Mouse (Mus musculus) hindbrain, embryonic 12.5 days (tissue): ENCODE data around the gene Sbno2. TPM values are rescaled to one million over a fixed set of nuclear protein-coding genes. Genes with fewer than 3 reads are reported as not detected.
A peak's percentile ranks its signal among the peaks of the same experiment; 100 is the strongest.
"Not testable (repeated sequence)": the region's sequence is repeated elsewhere in the genome, so short reads cannot be mapped to it uniquely, and the experiment has no call there.

Experiments
- ATAC-seq: fragments of 200-750 bp; cut with Nextera tagmentation; 2 replicates; pipeline ENCODE4 v1.8.0; 2017; ENCODE audit warnings: moderate TSS enrichment; ENCODE audit not compliant: low FRiP score
- H3K27ac ChIP-seq: fragments of 300-500 bp; sonication (generic); 2 replicates; pipeline ENCODE4 v1.5.1; 2016; ENCODE audit warnings: mild to moderate bottlenecking
- H3K27me3 ChIP-seq: fragments of 300-500 bp; sonication (generic); 2 replicates; pipeline ENCODE4 v1.6.1; 2016; ENCODE audit warnings: mild to moderate bottlenecking
- H3K36me3 ChIP-seq: fragments of 300-500 bp; sonication (generic); 2 replicates; pipeline ENCODE4 v1.6.1; 2016; ENCODE audit warnings: mild to moderate bottlenecking
- H3K4me1 ChIP-seq: fragments of 300-500 bp; sonication (generic); 2 replicates; pipeline ENCODE4 v1.6.1; 2016
- H3K4me2 ChIP-seq: fragments of 300-500 bp; sonication (generic); replicated peaks from 2 replicates; pipeline ENCODE4 v1.6.1; 2016; ENCODE audit warnings: mild to moderate bottlenecking
- H3K4me3 ChIP-seq: fragments of 300-500 bp; sonication (generic); 2 replicates; pipeline ENCODE4 v1.5.1; 2016; ENCODE audit warnings: mild to moderate bottlenecking
- H3K9ac ChIP-seq: fragments of 300-500 bp; sonication (generic); 2 replicates; pipeline ENCODE4 v1.6.1; 2016; ENCODE audit warnings: mild to moderate bottlenecking, moderate library complexity
- H3K9me3 ChIP-seq: fragments of 300-500 bp; sonication (generic); replicated peaks from 2 replicates; pipeline ENCODE4 v1.6.1; 2016; ENCODE audit warnings: mild to moderate bottlenecking
- WGBS: fragments of 180-500 bp; shearing (Covaris S2); methylation state at CpG from one replicate; pipeline ENCODE4 v1.1.7; 2016; 5-methylcytosine and 5-hydroxymethylcytosine counted together
- polyA plus RNA-seq: library from polyadenylated mRNA; unstranded; fragments of >200 nt; fragmentation: Nextera tagmentation; extraction: Ambion mirVana; gene quantifications from 2 replicates; pipeline ENCODE4 v1.2.1, GENCODE M21; 2016

The Sbno2 gene
- polyA plus RNA-seq, 1 experiment from 2014 or later, result 15.1 TPM

DNA sequence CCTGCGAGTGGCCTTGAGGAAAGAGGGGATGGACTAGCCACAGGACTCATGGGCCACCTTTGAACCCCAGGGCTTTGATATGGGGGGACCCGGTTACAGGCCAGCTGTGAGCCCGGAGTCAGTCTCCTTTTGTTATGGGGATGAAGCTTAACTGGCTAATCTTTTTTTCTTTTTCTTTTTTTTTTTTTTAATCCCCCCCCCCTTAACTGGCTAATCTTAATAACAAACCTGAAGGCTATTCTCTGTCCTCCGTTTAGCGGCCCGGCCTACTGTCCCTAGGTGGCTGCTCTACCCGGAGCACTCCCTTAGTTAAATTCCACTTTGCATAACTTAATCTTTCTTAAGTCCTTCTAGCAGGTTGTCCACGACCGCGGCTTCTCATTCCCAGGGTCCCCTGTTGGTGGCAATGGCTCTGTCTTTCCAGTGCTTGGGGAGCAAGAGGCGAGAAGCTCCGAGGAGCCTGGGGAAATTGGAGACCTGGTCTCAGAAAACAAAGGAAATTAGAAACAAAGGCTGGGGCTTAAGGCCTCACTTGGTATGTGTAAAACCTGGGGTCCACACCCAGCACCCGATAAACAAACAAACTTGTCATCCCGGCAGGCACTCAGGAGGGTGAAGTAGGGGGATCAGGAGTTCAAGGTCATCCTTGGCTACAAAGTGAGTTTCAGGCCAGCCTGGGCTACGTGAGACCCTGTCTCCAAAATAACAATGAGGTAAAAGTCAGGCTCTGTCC is 54.3 kb downstream of the Sbno2 start:
- no peak overlapping the region for H3K9ac ChIP-seq
- no peaks in the 10 kb centered on the region for H3K9me3 ChIP-seq
- peaks cover 44% of the 10 kb centered on the region for H3K4me1 ChIP-seq
- no peak overlapping the region for H3K4me3 ChIP-seq
- no peak overlapping the region for H3K27ac ChIP-seq
- WGBS, result 20% methylated on average over 15 of the region's 15 CpGs
- H3K27me3 ChIP-seq, result peaks cover 7% of the 10 kb centered on the region; the same call in 1 of the 2 replicates
- H3K4me2 ChIP-seq, result no peak overlapping the region
- no peak for ATAC-seq
- H3K36me3 ChIP-seq, result peaks cover 9% of the 10 kb centered on the region; the same call in 1 of the 2 replicates

GRCm38 (mm10) chr10:80050244-80050643 is 55.1 kb downstream of the Sbno2 start:
- Histone ChIP-seq H3K36me3 (peaks cover 1% of the 10 kb centered on the region; the same call in 1 of the 2 replicates), H3K4me3 (no peak overlapping the region), H3K9me3 (no peaks in the 10 kb centered on the region), H3K27ac (no peak overlapping the region), H3K4me1 (peaks cover 38% of the 10 kb centered on the region), H3K4me2 (no peak overlapping the region), H3K9ac (no peak overlapping the region), H3K27me3 (peaks cover 7% of the 10 kb centered on the region; the same call in 1 of the 2 replicates)
- ATAC-seq, result no peak
- 18% methylated on average over 6 of the region's 6 CpGs for WGBS

GRCm38 (mm10) chr10:80048834-80049233 is 56.5 kb downstream of the Sbno2 start:
- Histone ChIP-seq H3K4me3 (no peak overlapping the region), H3K27me3 (peaks cover 7% of the 10 kb centered on the region; the same call in 1 of the 2 replicates), H3K4me2 (0 out of 2 replicates have a peak overlapping the region, but pooled peaks have one; percentile 11), H3K27ac (peak overlapping the region; percentile 72), H3K9me3 (no peaks in the 10 kb centered on the region), H3K36me3 (no peaks in the 10 kb centered on the region), H3K9ac (no peak overlapping the region), H3K4me1 (peaks cover 32% of the 10 kb centered on the region)
- 53% methylated on average over 3 of the region's 3 CpGs for WGBS
- no peak for ATAC-seq

DNA sequence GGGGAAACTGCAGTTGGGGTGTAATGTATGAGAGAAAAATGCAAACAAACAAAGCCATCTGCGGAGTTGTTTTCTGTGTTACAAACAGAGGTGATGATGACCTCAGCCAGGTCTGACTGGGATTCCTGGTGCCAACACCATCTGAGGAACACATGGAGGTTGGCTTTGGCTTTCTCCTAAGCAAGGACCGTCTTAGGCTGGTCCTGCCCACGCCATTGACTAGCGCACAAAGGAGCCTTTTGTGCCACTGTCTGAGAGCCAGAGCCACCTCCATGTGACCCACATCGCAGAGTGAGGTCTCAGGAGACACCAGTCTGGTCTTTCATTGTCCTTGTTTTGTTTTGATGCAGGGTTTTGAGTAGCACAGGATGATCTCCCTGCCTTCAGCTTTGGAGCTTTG is 57.0 kb downstream of the Sbno2 start:
- ATAC-seq, result no peak
- no peak overlapping the region for H3K9ac ChIP-seq

GRCm38 (mm10) chr10:80047041-80047565 is 58.3 kb downstream of the Sbno2 start, which contains the start of gene Gpx4:
Gene Gpx4, plus strand, starts transcription at chr10:80047166.
- Histone ChIP-seq H3K4me2 (0 out of 2 replicates have a peak within 1 kb of the TSS, but pooled peaks have one; percentile 4), H3K9me3 (no peaks in the 10 kb centered on the region), H3K4me3 (no peak within 1 kb of the TSS), H3K36me3 (no peaks in the 10 kb centered on the region), H3K27me3 (peaks cover 7% of the 10 kb centered on the region; the same call in 1 of the 2 replicates), H3K9ac (no peak within 1 kb of the TSS), H3K27ac (peak within 1 kb of the TSS; percentile 72), H3K4me1 (peaks cover 25% of the 10 kb centered on the region)
- 50% methylated on average over 9 of the region's 9 CpGs for WGBS
- no peak for ATAC-seq

More for the DNA sequence above, 57.0 kb downstream of the Sbno2 start:
- Histone ChIP-seq H3K4me2 (0 out of 2 replicates have a peak overlapping the region, but pooled peaks have one; percentile 11), H3K4me1 (peaks cover 32% of the 10 kb centered on the region), H3K4me3 (no peak overlapping the region), H3K36me3 (no peaks in the 10 kb centered on the region), H3K27me3 (peaks cover 7% of the 10 kb centered on the region; the same call in 1 of the 2 replicates), H3K9me3 (no peaks in the 10 kb centered on the region), H3K27ac (peak overlapping the region; percentile 72)
- 6% methylated on average over 5 of the region's 5 CpGs for WGBS

GRCm38 (mm10) chr10:80045766-80046165 is 59.6 kb downstream of the Sbno2 start:
- Histone ChIP-seq H3K27me3 (peaks cover 7% of the 10 kb centered on the region; the same call in 1 of the 2 replicates), H3K36me3 (no peaks in the 10 kb centered on the region), H3K4me3 (no peak overlapping the region), H3K4me2 (no peak overlapping the region), H3K4me1 (peaks cover 21% of the 10 kb centered on the region), H3K27ac (no peak overlapping the region), H3K9me3 (no peaks in the 10 kb centered on the region), H3K9ac (no peak overlapping the region)
- 78% methylated on average over 5 of the region's 5 CpGs for WGBS
- no peak for ATAC-seq

DNA sequence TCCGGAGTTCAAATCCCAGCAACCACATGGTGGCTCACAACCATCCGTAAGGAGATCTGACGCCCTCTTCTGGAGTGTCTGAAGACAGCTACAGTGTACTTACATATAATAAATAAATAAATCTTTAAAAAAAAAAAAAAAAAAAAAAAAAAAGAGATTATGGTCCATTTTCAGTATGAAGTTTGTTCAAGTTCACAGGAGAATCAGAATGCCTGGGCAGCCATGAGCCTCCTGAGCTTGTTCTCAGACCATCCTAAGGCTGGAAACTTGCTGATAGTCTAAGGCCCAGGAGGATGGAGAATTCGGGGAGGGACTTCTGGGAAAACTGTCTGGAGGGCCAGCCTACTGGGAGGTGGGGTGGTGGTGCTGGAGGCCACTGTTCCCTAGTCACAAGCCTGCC is 60.0 kb downstream of the Sbno2 start:
- not testable (repeated sequence) for H3K4me2 ChIP-seq, H3K27ac ChIP-seq, ATAC-seq, H3K9ac ChIP-seq, H3K27me3 ChIP-seq, H3K4me3 ChIP-seq, H3K9me3 ChIP-seq, H3K36me3 ChIP-seq
- 93% methylated on average over 4 of the region's 4 CpGs for WGBS
- peaks cover 21% of the 10 kb centered on the region for H3K4me1 ChIP-seq

DNA sequence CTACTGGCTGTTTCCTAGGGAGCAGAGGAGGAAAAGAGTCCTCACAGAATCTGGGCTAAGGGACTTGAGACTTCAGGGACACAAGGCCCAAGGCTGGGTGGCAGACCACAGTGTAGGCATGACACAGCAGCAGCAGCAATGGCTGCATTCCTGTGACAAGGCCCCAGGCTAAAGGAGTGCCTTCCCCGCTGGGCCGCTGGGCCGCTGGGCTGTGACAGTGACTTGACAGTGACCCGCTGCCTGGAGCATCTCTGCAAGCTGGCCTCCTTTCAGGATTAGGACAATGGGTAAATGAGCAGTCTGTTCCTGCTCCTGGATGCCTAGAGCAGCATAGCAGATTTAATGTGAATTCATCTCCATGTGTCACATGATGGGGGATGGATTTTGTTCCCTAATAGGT is 61.3 kb downstream of the Sbno2 start:
- ATAC-seq, result no peak

GRCm38 (mm10) chr10:80041409-80042060 is 63.8 kb downstream of the Sbno2 start:
- not testable (repeated sequence) for H3K9me3 ChIP-seq, H3K27me3 ChIP-seq, H3K27ac ChIP-seq, ATAC-seq, H3K4me3 ChIP-seq, H3K4me2 ChIP-seq, H3K9ac ChIP-seq
- WGBS, result 85% methylated on average over 8 of the region's 8 CpGs
- peaks cover 21% of the 10 kb centered on the region for H3K4me1 ChIP-seq
- peaks cover 16% of the 10 kb centered on the region for H3K36me3 ChIP-seq

More for the DNA sequence above, 61.3 kb downstream of the Sbno2 start:
- 17% methylated on average over 4 of the region's 4 CpGs for WGBS
- Histone ChIP-seq H3K9me3 (no peaks in the 10 kb centered on the region), H3K4me2 (no peak overlapping the region), H3K9ac (peak overlapping the region; percentile 35; the same call in 1 of the 2 replicates), H3K36me3 (no peaks in the 10 kb centered on the region), H3K4me3 (no peak overlapping the region), H3K27ac (peak overlapping the region; percentile 79), H3K4me1 (peaks cover 24% of the 10 kb centered on the region), H3K27me3 (peaks cover 7% of the 10 kb centered on the region; the same call in 1 of the 2 replicates)

- H3K9ac ChIP-seq, result peak within 1 kb of the TSS; percentile 81
- WGBS, result under 1% methylated on average over 40 of the region's 40 CpGs
- peak within 1 kb of the TSS; percentile 81 for H3K4me3 ChIP-seq
- peak within 1 kb of the TSS; percentile 67 for H3K4me2 ChIP-seq
- ATAC-seq, result peak; percentile 96
- peak within 1 kb of the TSS; percentile 30; the same call in 1 of the 2 replicates for H3K27ac ChIP-seq
- no peaks in the 10 kb centered on the region for H3K27me3 ChIP-seq
- peaks cover 36% of the 10 kb centered on the region for H3K36me3 ChIP-seq
- H3K9me3 ChIP-seq, result no peaks in the 10 kb centered on the region
- peaks cover 21% of the 10 kb centered on the region for H3K4me1 ChIP-seq
Measured at GRCm38 (mm10) chr10:80039559-80039979, 65.8 kb downstream of the Sbno2 start, which contains the start of gene Polr2e. Gene Polr2e, minus strand, starts transcription at chr10:80039795.

DNA sequence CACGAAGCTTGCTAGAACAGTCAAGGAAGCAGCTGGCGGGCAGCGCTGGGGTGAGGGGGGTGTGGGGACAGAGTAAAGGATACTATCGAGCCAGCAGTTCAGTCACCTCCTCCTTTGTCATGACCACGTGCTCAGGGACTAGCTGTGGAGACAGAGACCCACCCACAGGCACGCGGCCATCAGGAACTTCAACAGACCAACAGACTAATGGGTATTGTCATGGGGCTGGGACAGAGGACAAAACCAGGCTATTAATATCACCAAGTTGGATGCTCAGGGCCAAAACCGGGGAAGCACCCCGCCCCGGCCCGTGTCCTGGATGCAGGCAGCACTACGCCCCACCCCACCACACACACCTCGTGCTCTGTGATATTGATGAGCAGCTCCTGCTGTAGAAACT is 68.5 kb downstream of the Sbno2 start:
- Histone ChIP-seq H3K4me1 (peaks cover 18% of the 10 kb centered on the region), H3K4me3 (no peak overlapping the region), H3K36me3 (peaks cover 38% of the 10 kb centered on the region), H3K27me3 (no peaks in the 10 kb centered on the region), H3K9ac (peak overlapping the region; percentile 13; the same call in 1 of the 2 replicates), H3K4me2 (no peak overlapping the region), H3K9me3 (no peaks in the 10 kb centered on the region), H3K27ac (no peak overlapping the region)
- no peak for ATAC-seq
- WGBS, result 95% methylated on average over 13 of the region's 13 CpGs

DNA sequence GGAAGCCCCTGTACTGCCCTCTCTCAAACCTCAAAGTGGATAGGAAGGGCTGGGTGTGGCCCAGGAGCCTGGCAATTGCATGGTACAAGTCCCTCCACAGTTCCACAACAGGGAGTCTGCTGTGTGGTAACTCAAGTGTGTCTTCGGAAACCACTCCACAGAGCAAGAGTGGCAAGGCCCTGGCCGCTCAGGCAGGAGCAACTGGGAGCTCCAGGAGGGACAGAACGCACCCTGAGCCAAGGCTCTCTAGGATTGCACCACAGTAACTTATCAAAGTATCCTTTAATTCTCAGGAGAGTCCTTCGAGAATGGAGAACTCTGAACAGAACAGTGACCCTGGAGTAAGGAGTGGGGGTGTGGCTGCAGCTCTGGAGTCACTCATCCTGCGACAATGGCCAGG is 69.7 kb downstream of the Sbno2 start:
- Histone ChIP-seq H3K4me1 (peaks cover 18% of the 10 kb centered on the region), H3K4me2 (no peak overlapping the region), H3K4me3 (no peak overlapping the region), H3K27ac (0 out of 2 replicates have a peak overlapping the region, but pooled peaks have one; percentile 44), H3K27me3 (no peaks in the 10 kb centered on the region), H3K36me3 (peaks cover 38% of the 10 kb centered on the region), H3K9ac (no peak overlapping the region), H3K9me3 (no peaks in the 10 kb centered on the region)
- WGBS, result 97% methylated on average over 5 of the region's 5 CpGs
- ATAC-seq, result no peak
